Mouse (Mus musculus): Measurements from ENCODE around the gene Smpd2. TPM values are rescaled to one million over a fixed set of nuclear protein-coding genes. Genes with fewer than 3 reads are reported as not detected.

The Smpd2 gene
- total RNA-seq, 2 experiments from 2014 or later, result 0.85 to 2.1 TPM

GRCm38 (mm10) chr10:41490518-41490873 lies 327 bp upstream of the Smpd2 start:
- ATAC-seq (replicated peaks; ENCODE audit: low FRiP score, poor library complexity, severe bottlenecking), result no peak

DNA sequence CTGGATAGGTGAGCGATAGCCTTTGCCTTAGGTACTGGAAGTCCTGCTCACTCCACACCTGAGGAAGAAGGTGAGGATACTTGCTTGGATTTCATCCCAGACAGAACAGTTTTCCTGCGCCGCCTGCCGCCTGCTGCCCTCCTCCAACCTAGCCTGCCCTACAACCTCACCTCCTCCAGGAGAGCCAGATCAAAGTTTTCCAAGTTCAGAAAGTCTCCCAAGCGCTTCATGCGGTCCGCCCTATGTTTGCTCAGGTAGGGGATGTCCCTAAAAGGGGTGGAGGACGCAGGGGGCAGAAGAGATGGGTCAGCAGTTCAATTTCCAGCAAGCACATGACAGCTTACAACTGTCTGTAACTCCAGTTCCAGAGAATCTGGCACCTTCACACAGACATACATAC lies 875 bp downstream of the Smpd2 start:
- ATAC-seq (replicated peaks; ENCODE audit: low FRiP score, poor library complexity, severe bottlenecking), result no peak

DNA sequence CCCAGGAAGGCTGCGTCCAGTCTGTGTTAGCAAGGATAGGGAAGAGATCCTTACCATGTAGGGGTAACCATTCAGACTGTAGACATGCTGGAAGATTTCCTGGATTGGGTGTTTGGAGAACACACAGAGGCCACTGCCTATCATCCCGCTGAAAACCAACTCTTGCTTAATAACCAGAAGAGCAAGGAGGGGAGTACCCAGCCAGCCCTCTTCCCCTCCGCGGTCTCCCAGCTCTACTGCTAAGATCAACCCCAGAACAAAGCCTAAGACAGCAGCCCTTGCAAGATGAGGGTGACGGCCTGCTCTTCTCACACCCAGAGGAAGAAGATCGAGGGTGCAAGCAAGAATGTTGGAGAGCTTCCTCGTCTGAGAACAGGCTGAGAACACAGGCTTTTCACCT lies 1.3 kb downstream of the Smpd2 start:
- ATAC-seq (replicated peaks; ENCODE audit: low FRiP score, poor library complexity, severe bottlenecking), result no peak

- no peak for ATAC-seq (replicated peaks; ENCODE audit: low FRiP score, poor library complexity, severe bottlenecking)
These were observed 3.5 kb downstream of the Smpd2 start for GRCm38 (mm10) chr10:41486506-41487170.

DNA sequence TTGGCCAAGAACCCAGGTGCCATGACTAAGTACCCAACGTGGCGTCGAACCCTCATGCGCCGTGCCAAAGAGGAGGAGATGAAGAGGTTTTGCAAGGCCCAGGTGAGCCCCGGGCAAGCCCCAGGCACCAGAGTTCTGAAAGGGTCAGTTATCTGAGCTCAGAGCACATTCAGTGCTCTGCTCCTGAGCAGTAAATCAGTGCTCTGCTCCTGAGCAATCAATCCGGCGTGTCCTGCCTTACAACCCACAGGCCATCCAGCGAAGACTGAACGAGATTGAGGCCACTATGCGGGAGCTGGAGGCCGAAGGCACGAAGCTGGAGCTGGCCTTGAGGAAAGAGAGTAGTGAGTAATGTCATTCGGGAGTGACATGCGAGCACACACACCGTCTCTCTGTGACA lies 4.4 kb downstream of the Smpd2 start:
- ATAC-seq (replicated peaks; ENCODE audit: low FRiP score, poor library complexity, severe bottlenecking), result no peak

GRCm38 (mm10) chr10:41482446-41482845 lies 7.7 kb downstream of the Smpd2 start:
- no peak for ATAC-seq (replicated peaks; ENCODE audit: low FRiP score, poor library complexity, severe bottlenecking)

GRCm38 (mm10) chr10:41480938-41481880 lies 9.0 kb downstream of the Smpd2 start:
- no peak for ATAC-seq (replicated peaks; ENCODE audit: low FRiP score, poor library complexity, severe bottlenecking)

GRCm38 (mm10) chr10:41479961-41480360 lies 10.2 kb downstream of the Smpd2 start:
- ATAC-seq (replicated peaks; ENCODE audit: low FRiP score, poor library complexity, severe bottlenecking), result no peak

DNA sequence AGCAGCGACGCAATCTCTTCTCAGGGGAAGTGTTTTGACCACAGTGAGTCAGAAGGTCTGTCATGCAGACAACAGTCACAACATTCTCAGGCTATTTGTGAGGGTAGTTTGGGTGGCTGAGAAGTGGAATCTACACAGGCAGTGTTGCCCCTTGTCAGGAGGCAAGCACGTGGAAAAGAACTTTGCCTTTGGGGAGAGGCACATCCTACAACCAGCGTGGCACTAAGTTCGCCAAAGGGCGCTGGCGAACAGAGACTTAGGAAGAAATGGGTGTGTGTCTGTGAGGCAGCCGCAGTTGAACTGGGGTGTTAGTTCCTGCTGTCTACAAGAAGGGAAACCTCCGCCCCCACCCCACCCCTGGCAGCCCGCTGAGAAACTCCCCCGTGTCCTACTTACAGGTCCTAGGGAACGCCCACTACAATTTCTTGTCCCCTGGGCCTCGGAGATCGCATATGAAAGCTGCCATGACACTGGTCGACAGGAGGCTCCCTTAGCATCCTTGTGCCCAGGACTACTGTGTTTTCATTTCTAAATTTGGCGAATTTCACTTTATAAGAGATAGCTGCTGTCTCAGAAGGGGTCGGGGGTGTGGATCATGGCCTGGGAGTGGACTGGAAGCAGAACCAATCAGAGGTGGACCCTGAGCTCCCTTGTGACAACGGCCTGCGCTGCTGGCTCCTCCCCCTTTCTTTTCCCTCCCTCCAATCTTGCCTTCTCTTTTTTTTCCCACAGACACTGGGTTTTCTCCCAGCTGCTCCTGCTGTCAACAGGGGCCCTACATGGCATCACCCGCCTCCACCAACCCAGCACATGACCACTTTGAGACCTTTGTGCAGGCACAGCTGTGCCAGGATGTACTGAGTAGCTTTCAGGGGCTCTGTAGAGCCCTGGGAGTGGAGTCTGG lies 12.6 kb downstream of the Smpd2 start:
- no peak for ATAC-seq (replicated peaks; ENCODE audit: low FRiP score, poor library complexity, severe bottlenecking)

DNA sequence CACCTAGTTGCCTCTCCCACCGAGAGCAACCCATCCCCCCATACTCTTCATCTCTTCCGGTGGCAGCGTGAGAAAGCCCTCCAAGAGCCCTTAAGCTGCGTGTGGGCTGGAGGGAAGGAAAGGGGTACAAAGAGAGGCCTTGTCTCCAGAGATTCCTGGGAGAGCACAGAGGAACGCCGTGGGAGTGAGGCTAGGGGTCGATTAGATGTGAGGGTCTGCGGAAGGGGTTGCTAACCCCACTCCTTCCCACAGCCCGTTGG lies 13.2 kb downstream of the Smpd2 start:
- ATAC-seq (replicated peaks; ENCODE audit: low FRiP score, poor library complexity, severe bottlenecking), result no peak

GRCm38 (mm10) chr10:41476171-41477017 lies 13.8 kb downstream of the Smpd2 start, which contains the start of gene Mical1:
Gene Mical1 (plus strand): TSS chr10:41476314.
- no peak for ATAC-seq (replicated peaks; ENCODE audit: low FRiP score, poor library complexity, severe bottlenecking)

DNA sequence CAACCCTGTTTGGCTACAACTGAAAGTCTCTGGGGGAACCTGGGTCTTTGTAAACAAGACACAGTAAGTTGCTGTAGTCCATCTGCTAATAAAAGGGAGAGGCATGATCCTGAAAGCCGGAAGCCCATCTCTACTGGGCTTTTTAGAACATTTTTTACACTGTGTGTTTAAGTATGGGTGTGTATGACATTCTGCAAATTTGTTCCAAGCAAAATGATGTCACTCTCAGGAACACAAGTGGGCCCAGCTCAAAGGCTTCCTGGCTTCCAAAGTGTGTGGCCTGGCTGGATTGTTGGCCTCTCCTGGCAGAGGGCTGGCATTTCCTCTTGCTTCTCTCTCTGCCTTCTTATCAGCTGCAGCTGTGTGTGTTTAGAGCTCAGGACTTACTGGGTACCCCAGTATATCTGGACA lies 15.2 kb downstream of the Smpd2 start:
- no peak for ATAC-seq (replicated peaks; ENCODE audit: low FRiP score, poor library complexity, severe bottlenecking)

GRCm38 (mm10) chr10:41473782-41474468 lies 16.2 kb downstream of the Smpd2 start:
- no peak for ATAC-seq (replicated peaks; ENCODE audit: low FRiP score, poor library complexity, severe bottlenecking)

- ATAC-seq (replicated peaks; ENCODE audit: low FRiP score, poor library complexity, severe bottlenecking), result no peak
These were observed 17.1 kb downstream of the Smpd2 start for GRCm38 (mm10) chr10:41472962-41473481.

DNA sequence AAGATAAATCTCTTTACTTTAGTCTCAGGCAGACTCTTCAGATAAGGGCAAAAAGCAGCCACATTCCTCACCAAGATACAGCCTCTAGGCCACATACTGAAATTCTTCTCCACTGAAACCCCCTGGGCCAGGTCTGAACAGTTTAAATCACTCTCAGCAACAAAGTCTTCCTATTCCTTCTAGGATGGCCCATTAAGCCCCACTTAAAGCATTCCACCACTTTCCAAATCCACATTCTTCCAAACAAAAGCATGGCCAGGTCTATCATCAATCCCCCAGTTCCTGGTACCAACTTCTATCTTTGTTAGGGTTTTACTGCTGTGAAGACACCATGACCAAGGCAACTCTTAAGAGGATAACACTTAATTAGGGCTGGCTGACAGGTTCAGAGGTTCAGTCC lies 17.6 kb downstream of the Smpd2 start:
- no peak for ATAC-seq (replicated peaks; ENCODE audit: low FRiP score, poor library complexity, severe bottlenecking)

GRCm38 (mm10) chr10:41470693-41471092 lies 19.5 kb downstream of the Smpd2 start:
- no peak for ATAC-seq (replicated peaks; ENCODE audit: low FRiP score, poor library complexity, severe bottlenecking)

DNA sequence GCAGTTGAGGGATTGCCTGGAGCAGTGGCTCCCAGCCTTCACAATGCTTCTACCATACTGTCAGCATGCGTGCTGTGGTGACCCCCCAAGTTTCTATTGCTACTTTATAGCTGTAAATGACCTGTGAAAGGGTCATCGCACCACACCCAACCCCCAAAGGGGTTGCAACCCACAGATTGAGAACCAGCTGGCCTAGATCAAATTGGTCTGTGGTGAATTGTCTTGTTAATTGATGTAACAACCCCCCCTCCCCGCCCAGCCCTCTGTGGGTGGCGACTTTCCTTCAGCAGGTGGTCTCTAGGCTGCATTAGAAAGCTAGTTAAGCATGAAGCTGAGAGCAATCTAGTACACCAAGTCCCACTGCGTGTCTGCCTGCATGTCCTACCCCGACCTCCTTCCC lies 22.8 kb downstream of the Smpd2 start:
- ATAC-seq (replicated peaks; ENCODE audit: low FRiP score, poor library complexity, severe bottlenecking), result no peak

DNA sequence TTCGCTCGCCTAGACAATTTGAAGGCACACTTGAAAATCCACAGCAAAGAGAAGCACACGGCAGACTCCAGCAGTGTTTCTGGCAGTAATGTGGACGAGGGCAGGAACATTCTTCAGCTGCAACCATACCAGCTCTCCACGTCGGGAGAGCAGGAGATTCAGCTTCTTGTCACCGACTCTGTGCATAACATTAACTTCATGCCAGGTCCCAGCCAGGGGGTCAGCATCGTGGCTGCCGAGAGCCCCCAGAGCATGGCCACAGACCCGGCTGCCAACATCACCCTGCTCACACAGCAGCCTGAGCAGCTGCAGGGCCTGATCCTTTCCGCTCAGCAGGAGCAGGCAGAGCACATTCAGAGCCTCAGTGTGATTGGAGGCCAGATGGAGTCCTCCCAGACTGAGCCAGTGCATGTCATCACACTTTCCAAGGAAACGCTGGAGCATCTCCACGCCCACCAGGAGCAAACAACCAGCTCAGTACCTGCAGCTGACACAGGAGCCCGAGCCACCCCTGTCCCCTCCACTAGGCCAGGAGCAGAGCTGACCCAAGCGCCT lies 25.7 kb downstream of the Smpd2 start:
- no peak for ATAC-seq (replicated peaks; ENCODE audit: low FRiP score, poor library complexity, severe bottlenecking)
